Mouse (Mus musculus) layer of hippocampus, postnatal 25 days (tissue): ENCODE results near the gene Ilkap. TPM values are rescaled to one million over a fixed set of nuclear protein-coding genes. Genes with fewer than 3 reads are reported as not detected.

ENCODE experiments used
- DNase-seq, 2 experiments: peaks; one replicate each; pipeline ENCODE4 v3.0.0; 2022; ENCODE audit warnings: mixed read lengths in 2 of 2, low spot score in 1 of 2; ENCODE audit errors: extremely low spot score in 1 of 2
- total RNA-seq, 2 experiments: library from RNA; stranded (reverse); gene quantifications; 2 replicates each; pipeline ENCODE4 v1.2.3; 2021

Ilkap gene
- total RNA-seq, result 10 to 100 TPM; 55.2 to 63.6 TPM

GRCm38 (mm10) chr1:91398260-91399062 lies at the start of gene Ilkap:
Gene Ilkap, minus strand, starts transcription at chr1:91398815.
- DNase-seq, result peak; percentile 63 to 65

- DNase-seq, result no peak
These were observed 47.9 kb upstream of the Ilkap start for GRCm38 (mm10) chr1:91446511-91446910.

- no peak for DNase-seq
These were observed 47.4 kb upstream of the Ilkap start for GRCm38 (mm10) chr1:91446060-91446459.

GRCm38 (mm10) chr1:91444841-91445830 lies 46.5 kb upstream of the Ilkap start:
- no peak for DNase-seq

GRCm38 (mm10) chr1:91442350-91442990 lies 43.9 kb upstream of the Ilkap start:
- no peak for DNase-seq

- no peak for DNase-seq
These were observed 43.2 kb upstream of the Ilkap start for GRCm38 (mm10) chr1:91441855-91442254.

- no peak for DNase-seq
These were observed 41.2 kb upstream of the Ilkap start for GRCm38 (mm10) chr1:91439776-91440175.

GRCm38 (mm10) chr1:91437573-91437972 lies 39.0 kb upstream of the Ilkap start:
- no peak for DNase-seq

- DNase-seq, result no peak
These were observed 38.4 kb upstream of the Ilkap start for GRCm38 (mm10) chr1:91437083-91437400.

- DNase-seq, result peak in 1 of 2 experiments; percentile 39
These were observed 37.9 kb upstream of the Ilkap start for GRCm38 (mm10) chr1:91436380-91437082.

- no peak for DNase-seq
These were observed 37.1 kb upstream of the Ilkap start for GRCm38 (mm10) chr1:91435606-91436130.

- DNase-seq, result no peak
These were observed 36.3 kb upstream of the Ilkap start for GRCm38 (mm10) chr1:91434905-91435304.

GRCm38 (mm10) chr1:91430761-91431160 lies 32.1 kb upstream of the Ilkap start:
- DNase-seq, result no peak

- no peak for DNase-seq
These were observed 30.6 kb upstream of the Ilkap start for GRCm38 (mm10) chr1:91429212-91429611.

GRCm38 (mm10) chr1:91428614-91429013 lies 30.0 kb upstream of the Ilkap start:
- peak; percentile 56 to 93 for DNase-seq

GRCm38 (mm10) chr1:91426397-91426796 lies 27.8 kb upstream of the Ilkap start:
- DNase-seq, result no peak

- no peak for DNase-seq
These were observed 22.0 kb upstream of the Ilkap start for GRCm38 (mm10) chr1:91420601-91421065.

GRCm38 (mm10) chr1:91419862-91420600 lies 21.4 kb upstream of the Ilkap start:
- no peak for DNase-seq

- DNase-seq, result no peak
These were observed 19.4 kb upstream of the Ilkap start for GRCm38 (mm10) chr1:91417991-91418390.
